Mouse (Mus musculus): ENCODE data around the gene 1700061G19Rik.

DNA sequence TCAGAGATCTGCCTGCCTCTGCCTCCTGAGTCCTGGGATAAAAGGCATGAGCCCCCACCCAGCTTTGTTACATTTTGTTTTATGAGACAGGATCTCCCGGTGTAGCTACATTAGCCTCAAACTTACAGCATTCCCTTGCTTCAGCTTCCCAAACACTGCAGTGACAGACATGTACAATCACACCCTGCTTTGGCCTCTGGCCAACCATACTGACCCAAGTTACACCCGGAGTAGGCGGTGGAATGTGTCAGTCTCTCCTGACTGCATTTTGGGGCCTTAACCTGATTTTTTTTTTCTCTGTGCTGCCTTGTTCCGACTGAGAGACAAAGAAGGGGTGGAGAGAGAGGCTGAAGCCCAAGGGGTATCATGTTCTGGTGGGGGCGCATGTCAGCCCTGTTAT is 9.1 kb downstream of the 1700061G19Rik start:
- TF ChIP-seq HCFC1 (IDR thresholded peaks at IDR 0.05; ENCODE audit: borderline replicate concordance, insufficient read depth, low read length): no peak
- no peak for TF ChIP-seq CHD2 (IDR thresholded peaks at IDR 0.05; ENCODE audit: low read depth, low read length)
- no peak for TF ChIP-seq MAFK (IDR thresholded peaks at IDR 0.05; ENCODE audit: insufficient read depth, low read depth, low read length)
- no peak for TF ChIP-seq ZNF384 (IDR thresholded peaks at IDR 0.05; ENCODE audit: low read depth, low read length)
- no peak for TF ChIP-seq ZC3H11A (IDR thresholded peaks at IDR 0.05; ENCODE audit: borderline replicate concordance, low read depth, low read length)
